Mouse (Mus musculus): ENCODE results near the gene Surf2. TPM values are rescaled to one million over a fixed set of nuclear protein-coding genes. Genes with fewer than 3 reads are reported as not detected.

Gene Surf2
- total RNA-seq, 2 experiments from 2014 or later: 31.3 to 34.5 TPM

DNA sequence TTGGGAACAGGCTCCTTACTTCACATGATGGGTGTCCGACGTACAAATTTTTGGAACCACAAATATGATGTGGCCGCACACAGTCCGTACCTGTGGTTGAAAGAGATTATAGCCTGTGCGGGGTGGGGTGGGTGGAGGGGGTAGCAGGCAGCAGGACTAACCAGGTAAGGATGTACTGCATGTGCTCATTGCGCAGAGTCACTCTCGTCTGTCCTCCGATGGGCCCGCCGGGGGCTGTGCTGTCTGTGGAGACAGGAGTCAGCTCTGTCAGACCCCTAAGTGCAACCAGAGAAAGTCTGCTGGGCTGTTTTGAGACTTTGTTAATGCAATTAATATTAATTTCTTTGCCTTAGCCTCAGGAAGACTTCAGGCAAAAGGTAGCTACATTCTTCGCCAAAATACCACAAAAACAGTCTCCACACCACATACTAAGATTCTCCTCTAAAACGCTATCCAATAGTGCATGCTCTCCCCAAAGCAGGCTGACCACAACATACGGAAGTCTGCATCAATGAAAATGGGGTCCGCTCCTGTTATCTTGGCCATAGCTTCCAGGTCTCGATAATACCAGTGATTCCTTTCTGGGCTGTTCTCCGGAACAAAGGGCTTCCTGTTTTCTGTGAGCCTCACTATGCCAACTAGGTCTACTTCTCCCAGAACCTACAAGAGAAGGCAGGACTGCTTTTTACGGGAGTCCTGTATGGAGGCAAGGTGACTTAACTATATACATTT lies 2.6 kb upstream of the Surf2 start:
- ATAC-seq (ENCODE audit: poor library complexity, severe bottlenecking): no peak

DNA sequence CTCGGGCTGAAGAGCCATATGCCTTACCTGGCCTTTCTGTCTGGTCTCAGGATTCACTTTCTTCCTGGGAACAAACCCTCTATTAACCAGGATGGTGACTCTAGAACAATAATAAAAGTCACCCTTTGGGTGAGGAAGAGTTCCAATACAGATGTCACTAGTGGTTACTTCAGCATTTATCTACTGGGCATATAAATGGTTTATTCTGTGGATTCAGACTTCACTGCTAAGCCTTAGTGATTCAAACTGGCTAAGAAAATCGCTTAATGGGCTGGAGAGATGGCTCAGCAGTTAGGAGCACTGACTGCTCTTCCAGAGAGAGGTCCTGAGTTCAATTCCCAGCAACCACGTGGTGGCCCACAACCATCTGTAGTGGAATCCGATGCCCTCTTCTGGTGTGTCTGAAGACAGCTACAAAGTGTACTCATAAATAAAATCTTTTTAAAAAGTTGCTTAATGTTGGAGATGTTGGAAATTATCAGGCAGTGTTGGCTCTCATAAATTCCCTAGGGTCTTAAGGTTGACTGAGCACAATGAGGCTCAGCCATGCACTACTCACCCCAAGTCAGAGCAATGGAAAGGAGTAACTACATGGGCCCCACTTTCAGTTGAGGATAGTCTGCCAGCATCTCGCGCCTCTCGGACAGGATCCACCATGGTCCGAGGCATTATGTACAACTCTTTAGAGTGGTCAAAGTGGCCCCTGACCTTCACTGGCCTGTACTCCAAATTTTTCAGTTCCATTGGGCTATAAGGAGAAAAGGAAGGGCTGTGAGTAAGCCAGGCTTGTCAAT lies 1.8 kb upstream of the Surf2 start:
- ATAC-seq (ENCODE audit: poor library complexity, severe bottlenecking): no peak

DNA sequence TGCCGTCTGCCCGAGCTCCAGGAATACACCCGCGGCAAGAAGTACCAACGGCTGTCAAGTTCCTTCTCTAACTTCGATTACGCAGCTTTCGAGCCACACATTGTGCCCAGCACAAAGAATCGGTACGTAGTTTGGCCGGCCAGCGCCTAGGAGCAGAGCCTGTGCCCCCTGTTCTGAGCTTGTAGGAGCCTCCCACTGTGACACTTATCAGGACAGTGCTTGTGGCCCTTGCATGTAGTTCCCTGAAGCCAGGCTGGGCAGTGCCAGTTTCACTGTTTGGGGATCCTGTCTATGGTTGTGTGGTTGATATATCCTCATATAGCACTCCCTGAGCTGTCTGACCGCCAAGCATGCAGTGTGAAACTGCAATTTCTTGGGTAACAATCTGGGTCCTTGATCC lies 571 bp downstream of the Surf2 start:
- ATAC-seq (ENCODE audit: poor library complexity, severe bottlenecking): peak; percentile 32

DNA sequence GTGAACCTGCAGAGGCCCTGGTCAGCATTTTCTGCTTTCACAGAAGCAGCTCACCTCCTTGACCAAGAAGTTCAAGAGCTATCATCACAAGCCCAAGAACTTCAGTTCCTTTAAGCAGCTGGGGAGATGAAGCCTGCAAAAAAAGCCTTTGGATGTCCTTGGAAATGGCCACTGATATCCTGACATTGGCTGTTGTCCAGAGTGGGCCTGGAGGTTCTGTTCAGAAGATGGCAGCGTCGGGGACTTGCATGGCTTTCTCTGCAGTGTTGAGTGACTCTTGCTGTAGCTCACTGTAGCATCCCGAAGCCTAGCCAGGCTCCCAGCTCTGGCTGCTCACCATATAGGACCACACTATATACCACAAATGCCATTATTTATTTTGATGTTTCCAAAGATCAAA lies 3.5 kb downstream of the Surf2 start:
- ATAC-seq (ENCODE audit: poor library complexity, severe bottlenecking): no peak

DNA sequence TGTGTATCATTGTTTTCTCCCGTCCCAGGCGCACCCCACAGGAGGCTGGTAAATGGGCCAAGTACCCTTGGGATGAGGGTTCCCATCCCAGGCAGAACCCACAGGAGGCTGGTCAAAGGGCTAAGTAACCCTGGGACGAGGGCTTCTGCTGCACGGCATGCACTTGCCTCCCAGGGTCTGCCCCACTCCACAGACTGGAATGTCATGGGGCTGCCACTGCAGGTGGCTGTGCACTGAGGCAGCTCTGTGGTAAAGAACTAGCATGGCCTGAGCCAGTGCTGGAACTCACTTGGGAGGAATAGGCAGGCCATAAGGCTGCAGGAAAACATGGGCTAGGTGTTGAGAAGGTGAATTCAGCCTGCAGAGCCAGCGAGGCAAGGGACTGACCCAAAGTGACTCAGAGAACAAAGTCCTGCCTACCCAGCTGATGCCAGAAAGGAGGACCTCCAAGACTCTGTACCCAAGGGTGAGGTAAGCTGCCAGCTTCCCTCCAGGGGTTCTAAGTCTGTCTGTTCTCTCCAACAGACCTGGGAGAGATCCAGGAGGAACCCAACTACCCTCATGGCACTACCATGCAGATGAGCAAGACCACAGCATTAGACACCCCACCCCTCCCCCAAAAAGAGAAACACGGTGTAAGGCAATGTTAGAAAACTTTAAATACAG lies 4.2 kb downstream of the Surf2 start:
- ATAC-seq (ENCODE audit: poor library complexity, severe bottlenecking): no peak

DNA sequence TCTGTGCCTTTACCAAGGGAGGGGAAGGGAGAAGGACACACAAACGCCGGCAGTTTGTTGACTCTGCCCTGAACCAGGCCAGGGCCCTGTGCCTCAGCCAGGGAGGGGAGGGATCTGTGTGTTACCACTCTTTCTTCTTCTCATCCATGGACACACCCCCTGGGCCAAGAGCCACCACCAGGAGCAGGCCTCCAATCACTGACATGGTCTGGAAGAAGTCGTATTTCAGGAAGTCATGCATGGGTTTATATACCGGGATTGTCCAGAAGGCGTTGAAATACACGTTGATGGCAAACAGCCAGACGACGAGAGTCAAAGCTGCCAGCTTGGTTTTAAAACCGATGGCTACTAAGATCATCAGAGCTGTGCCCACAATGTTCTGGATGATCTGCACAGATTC lies 5.6 kb downstream of the Surf2 start:
- ATAC-seq (ENCODE audit: poor library complexity, severe bottlenecking): no peak

DNA sequence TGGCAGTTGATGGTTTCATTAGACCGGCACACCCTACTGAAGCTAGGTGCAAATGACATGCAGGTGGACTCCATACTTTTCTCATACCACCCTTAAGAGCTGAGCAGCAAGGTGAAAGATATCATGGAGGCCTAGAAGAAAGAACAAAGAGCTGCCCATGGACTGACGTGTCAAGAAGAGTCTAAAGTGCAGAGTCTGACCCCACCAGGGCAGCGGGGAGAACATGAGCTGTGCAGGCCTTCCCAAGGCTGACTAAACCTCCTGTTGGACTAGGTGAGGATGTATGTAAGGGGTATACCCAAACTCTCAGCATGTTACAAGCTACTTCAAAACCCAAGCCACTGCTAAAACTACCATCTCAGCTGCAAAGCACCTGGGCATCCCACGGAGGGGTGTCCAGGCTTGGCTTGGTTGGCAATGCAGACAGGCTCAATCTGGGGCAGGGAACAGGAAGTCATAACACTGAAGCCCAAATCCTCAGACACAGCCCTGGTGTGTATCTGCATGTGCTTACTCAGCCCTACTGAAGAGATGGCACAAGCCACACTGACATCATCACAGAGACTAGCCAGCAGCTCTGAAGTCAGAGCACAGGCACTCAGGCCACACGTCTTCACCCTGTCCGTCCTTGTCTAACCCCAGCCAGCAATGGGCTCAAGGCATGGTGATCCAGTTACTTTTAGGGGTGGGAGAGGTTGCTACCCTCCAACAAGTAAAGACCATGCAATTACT lies 11.7 kb downstream of the Surf2 start:
- no peak for ATAC-seq (ENCODE audit: poor library complexity, severe bottlenecking)

DNA sequence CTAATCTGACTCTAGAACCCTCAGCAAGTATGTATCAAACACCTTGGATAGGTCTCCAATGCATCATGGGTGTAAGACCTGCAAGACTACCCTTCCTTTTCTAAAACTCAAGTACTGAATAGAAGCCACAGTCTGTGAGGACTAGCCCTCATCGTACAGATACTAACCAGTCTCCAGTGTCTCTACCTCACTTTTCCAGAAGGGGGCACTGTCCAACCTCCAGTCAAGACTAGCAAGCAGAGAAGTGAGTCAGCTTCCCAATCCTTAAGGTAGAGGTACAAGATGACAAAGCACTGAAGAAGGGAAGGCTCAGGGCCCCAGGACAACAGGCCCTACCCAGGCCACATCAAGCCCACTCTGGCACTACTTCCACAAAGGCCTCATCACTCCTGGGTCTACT lies 14.2 kb downstream of the Surf2 start:
- peak; percentile 38 for ATAC-seq (ENCODE audit: poor library complexity, severe bottlenecking)

DNA sequence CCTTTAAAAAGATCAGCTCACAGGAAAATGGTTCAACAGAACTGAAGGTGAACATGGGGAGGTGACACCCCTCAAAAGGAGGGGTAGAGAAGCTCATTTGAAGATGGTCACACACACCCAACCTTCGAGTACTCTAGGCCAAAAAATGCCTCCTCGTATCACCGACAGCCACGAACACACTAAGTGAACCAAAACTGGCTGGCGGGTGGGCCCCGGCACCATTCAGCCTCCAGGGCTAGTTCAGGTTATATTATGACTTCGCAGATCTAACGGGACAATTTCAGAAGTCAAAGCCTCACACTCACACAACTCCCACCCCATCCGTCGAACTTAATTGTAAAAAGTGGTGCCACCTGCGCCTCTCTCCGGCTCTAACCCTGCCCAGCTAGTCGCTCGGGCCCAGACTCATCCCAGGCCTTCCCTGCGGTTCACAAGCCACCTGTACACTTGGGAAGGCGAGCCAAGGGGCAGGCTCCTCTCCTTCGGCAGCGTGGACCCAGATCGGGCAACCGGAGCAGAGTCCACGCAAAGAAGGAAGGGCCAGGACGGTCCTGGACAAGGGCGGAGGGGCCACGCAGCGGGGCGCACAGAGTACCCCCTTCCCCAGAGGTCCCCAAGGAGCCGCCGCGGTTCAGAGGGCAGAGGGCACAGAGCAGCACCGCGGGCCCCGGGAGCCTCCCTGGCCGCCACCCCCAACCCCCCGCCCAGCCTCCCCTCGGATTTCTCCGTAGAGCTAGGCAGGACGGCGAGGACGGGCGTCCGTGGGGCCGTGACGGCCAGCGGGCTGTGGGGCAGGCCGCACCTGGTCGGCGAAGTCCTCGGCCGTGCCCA lies 16.5 kb downstream of the Surf2 start:
- ATAC-seq (ENCODE audit: poor library complexity, severe bottlenecking): no peak

DNA sequence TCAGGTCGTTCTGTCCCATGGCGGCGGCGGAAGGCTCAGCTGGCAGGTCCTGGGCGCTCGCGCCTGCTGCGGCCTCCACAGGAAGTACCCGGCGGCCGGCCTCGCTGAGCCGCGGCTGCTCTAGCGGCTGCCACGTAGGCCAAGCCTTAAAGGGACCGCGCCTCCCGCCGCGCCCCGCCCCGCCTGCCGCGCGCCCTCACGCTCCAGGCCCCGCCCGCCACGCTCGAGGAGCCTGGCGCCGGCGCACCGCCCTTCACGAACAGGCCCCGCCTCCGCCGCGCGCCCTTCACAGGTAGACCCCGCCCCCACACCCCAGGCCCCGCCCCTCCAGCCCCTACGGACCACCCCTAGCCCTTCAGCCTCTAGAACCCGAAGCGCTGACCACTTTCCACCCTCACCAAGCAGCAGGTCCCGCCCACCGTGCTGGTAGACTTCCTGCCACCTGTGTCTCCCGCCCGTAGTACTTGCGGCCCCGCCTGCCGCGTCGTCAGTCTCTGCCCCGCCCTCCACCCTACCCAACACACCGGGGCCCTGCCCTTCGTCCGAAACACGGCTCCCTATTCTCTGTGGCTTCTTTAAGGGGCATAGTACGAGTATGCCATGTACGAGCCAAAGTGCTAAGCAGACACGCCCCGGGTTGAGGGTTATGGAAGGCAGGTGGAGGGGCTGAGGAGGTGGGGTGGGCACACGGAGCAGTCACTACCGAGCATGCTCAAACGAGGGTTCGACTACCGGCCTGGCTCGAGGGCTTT lies 17.3 kb downstream of the Surf2 start, which contains the start of the genes Surf4 and Stkld1:
Surf4 (minus strand) TSS at position 625 of the 752 bp plus-strand sequence.
Stkld1 (plus strand) TSS at position 744 of the 752 bp plus-strand sequence.
- ATAC-seq (ENCODE audit: poor library complexity, severe bottlenecking): peak; percentile 88

DNA sequence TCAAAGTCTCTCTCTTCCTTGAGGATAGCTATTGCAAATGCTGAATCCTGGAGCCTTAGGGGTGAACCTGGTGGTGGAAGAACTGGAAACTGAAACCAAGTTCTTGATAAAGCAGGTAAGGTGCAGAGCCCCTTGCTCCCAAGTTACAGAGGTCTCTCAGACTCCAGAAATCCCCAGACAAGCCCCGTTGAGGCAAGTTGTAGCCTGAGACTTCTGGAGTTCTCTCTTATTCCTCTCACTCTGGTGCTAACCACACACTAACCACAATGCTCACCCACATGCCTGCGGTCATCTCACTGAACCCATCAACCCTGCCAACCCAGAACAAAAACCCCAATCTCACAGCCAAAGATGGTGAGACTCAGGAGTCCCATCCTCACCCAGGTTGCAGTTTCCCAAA lies 19.1 kb downstream of the Surf2 start:
- no peak for ATAC-seq (ENCODE audit: poor library complexity, severe bottlenecking)

DNA sequence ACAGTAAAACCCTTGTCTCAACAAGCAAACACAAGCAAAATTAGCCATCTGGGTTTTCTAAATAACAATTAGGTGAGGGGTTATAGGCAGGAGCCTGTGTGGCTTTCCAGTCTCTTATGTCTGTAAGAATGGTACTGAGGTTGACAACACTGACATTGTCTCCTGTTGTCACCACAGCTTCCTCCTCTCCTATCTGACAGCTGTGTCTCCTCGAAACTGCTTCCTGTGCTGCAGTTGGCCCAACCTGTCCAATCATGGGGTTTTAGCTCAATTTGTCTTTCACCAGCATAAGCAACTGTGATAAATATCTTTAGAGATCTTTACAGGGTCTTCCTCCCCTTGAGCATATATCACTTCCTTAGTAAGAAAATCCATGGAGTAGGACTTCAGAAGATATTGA lies 20.3 kb downstream of the Surf2 start:
- ATAC-seq (ENCODE audit: poor library complexity, severe bottlenecking): no peak

DNA sequence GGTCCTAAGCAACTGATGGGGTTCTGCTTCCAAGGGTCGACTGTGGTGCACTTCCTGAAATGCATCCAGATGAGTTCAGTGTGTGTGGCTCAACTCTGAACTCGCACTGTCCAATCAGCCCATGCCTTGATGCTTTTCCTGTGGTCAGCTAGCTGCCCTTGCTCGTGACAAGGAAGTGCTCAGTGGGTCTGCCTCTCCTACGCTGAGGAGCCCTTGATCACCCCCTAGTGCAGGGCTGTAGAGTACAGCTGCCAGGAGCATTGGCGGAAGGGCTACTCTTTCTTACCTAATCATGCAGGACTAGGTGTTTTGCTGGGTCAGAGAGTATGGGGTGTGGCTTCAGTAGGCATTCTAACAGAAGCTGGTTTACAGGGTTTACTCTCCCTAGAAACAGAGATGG lies 25.4 kb downstream of the Surf2 start:
- ATAC-seq (ENCODE audit: poor library complexity, severe bottlenecking): peak; percentile 99

DNA sequence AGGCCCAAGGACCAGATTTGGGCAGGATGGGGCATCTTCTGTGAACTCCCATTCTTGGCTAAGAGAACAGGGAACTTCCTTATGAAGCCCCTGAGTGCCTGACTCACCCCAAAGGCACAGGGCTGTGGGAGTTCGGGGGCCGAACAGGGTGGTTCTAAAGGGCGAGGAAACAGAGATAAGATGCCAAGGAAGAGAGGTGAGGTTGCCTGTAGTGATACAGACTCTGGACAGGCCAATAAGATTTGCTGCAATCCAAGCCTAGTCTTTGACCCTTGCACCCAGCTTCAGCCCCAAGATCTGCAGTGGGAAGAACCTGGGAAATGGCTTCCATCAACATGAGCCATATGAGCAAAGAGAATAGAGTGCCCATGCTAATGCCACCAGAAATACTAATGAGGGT lies 27.1 kb downstream of the Surf2 start:
- no peak for ATAC-seq (ENCODE audit: poor library complexity, severe bottlenecking)

DNA sequence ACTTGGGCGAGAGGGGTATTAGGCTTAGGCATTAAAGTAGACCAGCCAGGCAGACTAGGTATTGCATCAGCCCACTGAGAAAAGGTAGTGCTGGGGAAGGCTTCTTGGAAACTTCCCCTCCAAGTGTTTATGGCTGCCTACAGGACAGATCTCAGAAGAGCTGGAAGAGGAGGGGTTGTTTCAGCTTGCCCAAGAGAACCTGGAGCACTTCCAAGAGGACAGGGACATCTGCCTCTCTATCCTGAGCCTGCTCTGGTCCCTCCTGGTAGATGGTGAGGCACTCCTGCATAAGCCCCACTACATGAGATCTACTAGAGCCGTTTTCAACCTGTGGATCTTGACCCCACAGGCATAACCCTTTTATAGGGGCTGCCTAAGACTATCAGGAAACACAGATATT lies 34.2 kb downstream of the Surf2 start:
- no peak for ATAC-seq (ENCODE audit: poor library complexity, severe bottlenecking)

DNA sequence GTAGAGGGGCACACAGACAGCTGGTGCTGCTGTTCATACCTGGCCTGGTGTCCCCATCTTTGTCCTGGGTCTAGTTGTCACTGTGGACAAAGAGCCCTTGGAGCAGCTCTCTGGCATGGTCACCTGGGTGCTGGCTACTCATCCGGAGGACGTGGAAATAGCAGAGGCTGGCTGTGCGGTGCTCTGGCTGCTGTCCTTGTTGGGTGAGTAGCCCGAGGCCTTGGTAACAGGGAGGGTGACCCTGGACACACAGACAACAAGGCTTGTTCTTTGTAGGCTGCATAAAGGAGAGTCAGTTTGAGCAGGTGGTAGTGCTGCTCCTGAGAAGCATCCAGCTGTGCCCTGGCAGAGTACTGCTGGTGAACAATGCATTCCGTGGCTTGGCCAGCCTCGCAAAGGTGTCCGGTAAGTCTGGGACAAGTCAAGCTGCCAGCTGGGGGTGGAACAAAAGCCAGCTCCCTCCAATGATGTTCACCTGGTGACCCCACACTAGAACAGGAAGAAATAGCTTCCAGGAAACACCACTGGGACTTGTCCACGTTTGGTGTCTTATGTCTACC lies 35.3 kb downstream of the Surf2 start:
- no peak for ATAC-seq (ENCODE audit: poor library complexity, severe bottlenecking)

DNA sequence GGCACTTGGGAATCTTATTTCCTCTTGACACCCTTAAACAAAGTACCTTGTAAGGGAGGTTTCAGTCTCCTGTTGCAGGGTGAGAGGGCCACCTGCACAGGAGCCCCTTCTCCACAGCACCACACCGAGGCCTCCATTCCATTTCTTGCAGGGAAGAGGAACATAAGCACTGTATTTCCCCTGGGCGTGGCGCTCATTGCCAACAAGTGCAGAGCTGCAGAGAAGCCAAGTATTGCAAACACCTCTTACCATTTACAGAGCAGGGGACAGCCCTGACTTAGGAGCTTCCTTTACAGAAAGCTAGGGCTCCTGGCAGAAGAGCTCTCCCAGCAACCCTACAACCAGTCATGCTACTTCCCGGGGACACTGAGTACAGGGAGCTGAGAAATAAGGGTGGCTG lies 36.0 kb downstream of the Surf2 start:
- peak; percentile 56; the same call in 1 of the 2 replicates for ATAC-seq (ENCODE audit: poor library complexity, severe bottlenecking)

DNA sequence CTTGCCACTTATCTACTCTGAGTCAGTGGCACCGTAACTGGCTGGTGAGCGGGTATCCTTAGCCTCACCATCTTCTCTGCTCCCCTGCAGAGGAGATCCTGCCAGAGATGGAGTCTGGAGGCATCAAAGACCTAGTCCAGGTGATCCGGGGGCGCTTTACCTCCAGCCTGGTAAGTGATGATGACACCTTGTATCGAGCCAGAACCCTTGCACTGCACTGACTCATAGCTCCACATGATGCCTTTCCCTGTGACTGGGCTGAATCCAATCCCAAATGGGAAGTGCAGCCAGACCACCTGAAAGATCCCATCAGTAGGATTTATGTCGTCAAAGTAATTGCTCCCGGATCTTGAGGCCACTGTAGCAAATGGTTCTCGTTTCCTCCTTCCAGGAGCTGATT lies 36.7 kb downstream of the Surf2 start:
- no peak for ATAC-seq (ENCODE audit: poor library complexity, severe bottlenecking)

Measured in megakaryocyte, adult 5-6 weeks (primary cell).